Mouse (Mus musculus): ENCODE results near the gene Specc1l. TPM values are rescaled to one million over a fixed set of nuclear protein-coding genes. Genes with fewer than 3 reads are reported as not detected.

The Specc1l gene
- polyA plus RNA-seq, 1 experiment from 2014 or later = 34.6 TPM

GRCm38 (mm10) chr10:75293288-75293687 lies 81.4 kb downstream of the Specc1l start:
- TF ChIP-seq CTCF (IDR thresholded peaks at IDR 0.05; ENCODE audit: low read depth) = no peak
- Histone ChIP-seq H3K4me2 (no peak overlapping the region), H3K4me3 (ENCODE audit: low read depth, low read length) (no peak overlapping the region), H3K27ac (ENCODE audit: low read depth) (no peak overlapping the region), H3K9me3 (ENCODE audit: low read depth, low read length) (no peaks in the 10 kb centered on the region), H3K9ac (no peak overlapping the region), H3K36me3 (ENCODE audit: insufficient read depth) (peaks cover 50% of the 10 kb centered on the region), H3K4me1 (ENCODE audit: insufficient read depth) (no peaks in the 10 kb centered on the region), H3K27me3 (ENCODE audit: insufficient read depth, low read length) (no peaks in the 10 kb centered on the region)
- ATAC-seq (ENCODE audit: insufficient read depth) = no peak
- DNase-seq = no peak
- 41% methylated on average over 3 of the region's 3 CpGs for WGBS

- 58% methylated on average over 4 of the region's 4 CpGs for WGBS
- no peak for TF ChIP-seq CTCF (IDR thresholded peaks at IDR 0.05; ENCODE audit: low read depth)
- no peak overlapping the region for H3K9ac ChIP-seq
- no peak overlapping the region for H3K4me2 ChIP-seq
- H3K27ac ChIP-seq (ENCODE audit: low read depth) = no peak overlapping the region
- H3K4me1 ChIP-seq (ENCODE audit: insufficient read depth) = no peaks in the 10 kb centered on the region
- H3K9me3 ChIP-seq (ENCODE audit: low read depth, low read length) = no peaks in the 10 kb centered on the region
- no peak overlapping the region for H3K4me3 ChIP-seq (ENCODE audit: low read depth, low read length)
- ATAC-seq (ENCODE audit: insufficient read depth) (no peak), DNase-seq (no peak)
- H3K27me3 ChIP-seq (ENCODE audit: insufficient read depth, low read length) = no peaks in the 10 kb centered on the region
- peaks cover 40% of the 10 kb centered on the region for H3K36me3 ChIP-seq (ENCODE audit: insufficient read depth)
Measured at GRCm38 (mm10) chr10:75294362-75294761, 82.5 kb downstream of the Specc1l start.

DNA sequence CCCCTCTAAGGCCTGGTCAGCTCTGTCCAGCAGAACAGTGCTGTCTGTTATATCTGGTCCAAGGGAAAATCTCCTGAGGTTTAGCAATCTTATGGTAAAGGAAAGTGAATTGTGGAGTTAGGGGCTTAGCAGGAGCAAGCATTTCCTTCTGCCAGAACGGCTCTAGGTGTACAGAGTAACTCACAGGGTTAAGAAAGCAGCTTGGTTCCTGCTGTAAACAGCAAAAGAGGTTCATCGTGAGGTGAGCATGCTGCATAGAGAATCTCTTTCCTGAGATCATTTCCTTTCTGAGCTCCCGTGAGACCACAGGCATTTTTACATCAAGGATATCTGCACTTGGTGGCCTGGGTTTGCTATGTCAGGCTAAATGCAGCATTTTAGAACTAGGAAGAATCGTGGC lies 83.1 kb downstream of the Specc1l start:
- TF ChIP-seq CTCF (IDR thresholded peaks at IDR 0.05; ENCODE audit: low read depth) = no peak
- no peaks in the 10 kb centered on the region for H3K9me3 ChIP-seq (ENCODE audit: low read depth, low read length)
- no peak overlapping the region for H3K4me3 ChIP-seq (ENCODE audit: low read depth, low read length)
- no peak for ATAC-seq (ENCODE audit: insufficient read depth)
- no peak overlapping the region for H3K4me2 ChIP-seq
- no peaks in the 10 kb centered on the region for H3K4me1 ChIP-seq (ENCODE audit: insufficient read depth)
- no peak overlapping the region for H3K9ac ChIP-seq
- no peak for DNase-seq
- 76% methylated on average over 4 of the region's 4 CpGs for WGBS
- H3K27me3 ChIP-seq (ENCODE audit: insufficient read depth, low read length) = no peaks in the 10 kb centered on the region
- no peak overlapping the region for H3K27ac ChIP-seq (ENCODE audit: low read depth)
- peaks cover 36% of the 10 kb centered on the region for H3K36me3 ChIP-seq (ENCODE audit: insufficient read depth)

DNA sequence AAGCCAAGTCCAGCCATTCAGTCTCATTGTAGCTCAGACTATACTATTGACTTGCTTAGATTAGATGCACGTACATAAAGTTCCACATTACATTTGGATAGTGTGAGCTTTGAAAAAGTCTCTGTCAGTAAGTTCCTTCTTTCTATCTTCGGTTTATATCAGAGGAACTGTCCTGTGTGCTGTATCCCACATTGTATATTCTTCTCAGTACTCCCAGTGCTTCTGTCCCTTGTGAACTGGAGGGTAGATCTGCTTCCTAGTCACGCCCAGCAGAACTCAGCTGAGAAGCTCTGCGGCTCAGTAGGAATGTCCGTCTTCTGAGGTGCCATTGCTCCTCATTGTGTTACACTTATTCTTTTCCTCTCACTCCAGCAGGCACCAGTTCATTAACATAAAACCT lies 86.7 kb downstream of the Specc1l start:
- H3K4me3 ChIP-seq (ENCODE audit: low read depth, low read length) = no peak overlapping the region
- H3K9me3 ChIP-seq (ENCODE audit: low read depth, low read length) = no peaks in the 10 kb centered on the region
- no peak for TF ChIP-seq CTCF (IDR thresholded peaks at IDR 0.05; ENCODE audit: low read depth)
- H3K27me3 ChIP-seq (ENCODE audit: insufficient read depth, low read length) = no peaks in the 10 kb centered on the region
- no peak overlapping the region for H3K4me2 ChIP-seq
- no peak for ATAC-seq (ENCODE audit: insufficient read depth)
- H3K4me1 ChIP-seq (ENCODE audit: insufficient read depth) = no peaks in the 10 kb centered on the region
- no peak overlapping the region for H3K9ac ChIP-seq
- H3K27ac ChIP-seq (ENCODE audit: low read depth) = no peak overlapping the region
- 94% methylated on average over 5 of the region's 5 CpGs for WGBS
- H3K36me3 ChIP-seq (ENCODE audit: insufficient read depth) = peaks cover 45% of the 10 kb centered on the region
- DNase-seq = no peak

DNA sequence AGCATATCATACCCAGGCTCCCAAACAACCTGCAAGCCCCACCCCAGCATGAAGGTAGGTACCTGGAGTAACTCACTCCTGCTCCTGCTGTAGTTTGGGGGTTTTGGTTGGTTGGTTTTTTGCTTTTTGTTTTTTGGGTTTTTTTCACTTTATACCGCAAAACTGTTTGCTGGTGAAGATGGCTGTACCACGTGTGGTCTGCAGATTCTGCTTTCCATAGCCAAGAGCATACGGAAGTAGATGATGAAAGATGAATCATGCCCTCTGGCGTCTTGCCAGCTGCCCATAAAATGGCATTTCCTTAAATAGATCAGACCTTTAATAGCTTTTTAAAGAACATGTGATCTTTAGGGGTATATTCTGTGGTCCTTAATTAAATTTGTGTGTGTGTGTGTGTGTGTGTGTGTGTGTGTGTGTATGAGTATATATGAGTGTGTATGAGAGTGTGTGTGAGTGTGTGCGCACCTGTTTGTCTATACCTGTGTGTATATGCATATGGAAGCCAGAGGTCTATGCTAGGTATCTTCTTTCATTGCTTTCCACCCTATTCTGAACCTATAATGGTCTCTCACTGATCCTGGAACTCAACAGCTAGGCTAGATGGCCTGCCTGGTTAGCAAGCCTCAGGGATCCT lies 88.0 kb downstream of the Specc1l start:
- no peak overlapping the region for H3K4me3 ChIP-seq (ENCODE audit: low read depth, low read length)
- no peak overlapping the region for H3K27ac ChIP-seq (ENCODE audit: low read depth)
- 53% methylated on average over 5 of the region's 5 CpGs for WGBS
- H3K9ac ChIP-seq = no peak overlapping the region
- no peaks in the 10 kb centered on the region for H3K27me3 ChIP-seq (ENCODE audit: insufficient read depth, low read length)
- H3K4me1 ChIP-seq (ENCODE audit: insufficient read depth) = no peaks in the 10 kb centered on the region
- H3K4me2 ChIP-seq = no peak overlapping the region
- H3K9me3 ChIP-seq (ENCODE audit: low read depth, low read length) = no peaks in the 10 kb centered on the region
- TF ChIP-seq CTCF (IDR thresholded peaks at IDR 0.05; ENCODE audit: low read depth) = no peak
- peaks cover 48% of the 10 kb centered on the region for H3K36me3 ChIP-seq (ENCODE audit: insufficient read depth)
- ATAC-seq (ENCODE audit: insufficient read depth) = no peak
- peak; percentile 82 for DNase-seq

- peaks cover 49% of the 10 kb centered on the region for H3K36me3 ChIP-seq (ENCODE audit: insufficient read depth)
- TF ChIP-seq CTCF (IDR thresholded peaks at IDR 0.05; ENCODE audit: low read depth) = no peak
- H3K27me3 ChIP-seq (ENCODE audit: insufficient read depth, low read length) = no peaks in the 10 kb centered on the region
- ATAC-seq (ENCODE audit: insufficient read depth) (no peak), DNase-seq (no peak)
- no peaks in the 10 kb centered on the region for H3K4me1 ChIP-seq (ENCODE audit: insufficient read depth)
- H3K9ac ChIP-seq = no peak overlapping the region
- no peak overlapping the region for H3K4me3 ChIP-seq (ENCODE audit: low read depth, low read length)
- WGBS = 88% methylated on average over 12 of the region's 12 CpGs
- H3K4me2 ChIP-seq = no peak overlapping the region
- H3K27ac ChIP-seq (ENCODE audit: low read depth) = no peak overlapping the region
- H3K9me3 ChIP-seq (ENCODE audit: low read depth, low read length) = no peaks in the 10 kb centered on the region
Measured at GRCm38 (mm10) chr10:75301195-75301806, 89.4 kb downstream of the Specc1l start.

DNA sequence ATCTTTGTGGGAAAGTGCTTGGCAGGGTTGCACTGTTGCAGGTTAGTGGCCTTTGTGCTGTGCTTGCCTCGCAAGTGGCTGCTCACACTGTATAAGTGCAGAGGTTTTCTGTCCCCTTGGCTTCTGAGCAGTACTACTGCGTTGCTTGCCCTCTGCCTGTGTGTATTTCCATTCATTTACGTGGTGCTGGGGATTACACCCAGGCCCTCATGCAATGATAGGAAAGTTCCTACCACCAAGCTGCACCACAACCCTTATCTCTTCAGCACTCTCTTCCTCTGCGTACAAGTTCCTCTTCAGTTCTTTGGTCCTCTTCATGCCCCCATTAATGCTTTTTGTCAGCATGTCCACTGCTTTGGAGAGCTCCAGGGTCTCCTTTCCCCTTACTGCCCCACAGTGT lies 90.1 kb downstream of the Specc1l start:
- 95% methylated on average over 4 of the region's 4 CpGs for WGBS
- Histone ChIP-seq H3K4me2 (no peak overlapping the region), H3K27ac (ENCODE audit: low read depth) (no peak overlapping the region), H3K4me3 (ENCODE audit: low read depth, low read length) (no peak overlapping the region), H3K27me3 (ENCODE audit: insufficient read depth, low read length) (no peaks in the 10 kb centered on the region), H3K9me3 (ENCODE audit: low read depth, low read length) (no peaks in the 10 kb centered on the region), H3K36me3 (ENCODE audit: insufficient read depth) (peaks cover 47% of the 10 kb centered on the region), H3K4me1 (ENCODE audit: insufficient read depth) (no peaks in the 10 kb centered on the region), H3K9ac (no peak overlapping the region)
- TF ChIP-seq CTCF (IDR thresholded peaks at IDR 0.05; ENCODE audit: low read depth) = no peak
- DNase-seq (no peak), ATAC-seq (ENCODE audit: insufficient read depth) (no peak)
